Mouse (Mus musculus): Measurements from ENCODE around the gene Casc3. TPM values are rescaled to one million over a fixed set of nuclear protein-coding genes. Genes with fewer than 3 reads are reported as not detected.

Casc3 gene
- total RNA-seq, 2 experiments from 2014 or later, result 46.7 to 63.5 TPM

DNA sequence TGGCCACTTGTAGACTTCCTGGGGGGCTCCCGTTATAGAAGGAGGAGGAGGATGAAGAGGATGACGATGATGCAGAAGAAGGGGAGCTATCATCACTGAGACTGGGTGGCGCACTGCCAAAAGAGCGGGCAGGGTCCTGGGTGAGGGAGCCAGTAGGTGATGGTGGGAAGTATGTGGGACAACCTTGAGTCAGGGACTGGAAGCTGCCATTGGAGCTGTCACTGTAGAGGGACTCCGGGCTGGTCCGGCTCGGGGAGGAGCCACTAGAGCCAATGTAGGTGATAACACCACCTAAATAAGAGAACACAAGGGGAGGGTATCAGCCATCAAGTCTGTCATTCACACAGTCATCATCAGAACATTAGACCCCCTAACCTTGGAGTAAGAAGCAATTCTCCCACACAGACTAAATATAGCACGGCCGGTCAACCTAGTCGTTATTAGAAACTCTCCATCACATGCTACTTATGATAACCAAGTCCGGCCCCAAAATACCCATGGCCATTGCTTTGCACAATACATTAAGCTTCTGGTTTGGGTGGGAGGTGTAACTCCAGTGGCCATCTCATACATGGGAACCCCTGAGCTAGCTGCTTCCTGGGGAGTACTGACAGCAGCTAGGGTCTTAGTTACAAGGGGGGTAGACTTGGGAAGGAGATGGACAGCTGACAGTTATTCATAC is 32.7 kb upstream of the Casc3 start:
- intact Hi-C loops (cut with DNase I), result no loop called here

DNA sequence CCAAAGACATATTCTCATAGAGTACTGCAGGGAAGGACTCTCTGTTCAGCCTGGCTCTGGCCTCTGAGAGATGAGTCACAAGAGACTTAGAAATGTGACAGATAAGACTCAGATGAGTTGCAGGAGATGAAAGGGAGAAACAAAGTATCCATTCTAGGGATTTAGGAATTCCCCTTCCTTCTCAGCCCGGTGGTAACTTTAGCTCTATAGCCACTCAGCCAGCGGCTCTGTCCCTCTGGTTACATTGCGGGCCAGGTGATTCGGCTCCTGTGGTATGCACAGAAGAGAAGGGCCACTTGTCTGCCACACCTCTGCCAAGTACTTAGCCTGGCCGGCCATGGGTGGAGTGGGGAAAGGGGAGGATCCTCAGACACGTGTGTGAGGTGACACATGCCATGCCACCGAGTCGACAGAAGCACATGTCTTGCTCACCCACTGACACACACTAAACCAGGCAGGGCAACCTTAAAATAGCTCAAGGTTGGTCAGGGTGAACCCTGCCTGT is 32.0 kb upstream of the Casc3 start:
- intact Hi-C loops (cut with DNase I), result no loop called here
- peak; percentile 44 to 48 for DNase-seq (ENCODE audit: low spot score in 2 of 2)

More for the DNA sequence above, 32.7 kb upstream of the Casc3 start:
- peak in 1 of 2 experiments; percentile 32 for DNase-seq (ENCODE audit: low spot score in 2 of 2)

DNA sequence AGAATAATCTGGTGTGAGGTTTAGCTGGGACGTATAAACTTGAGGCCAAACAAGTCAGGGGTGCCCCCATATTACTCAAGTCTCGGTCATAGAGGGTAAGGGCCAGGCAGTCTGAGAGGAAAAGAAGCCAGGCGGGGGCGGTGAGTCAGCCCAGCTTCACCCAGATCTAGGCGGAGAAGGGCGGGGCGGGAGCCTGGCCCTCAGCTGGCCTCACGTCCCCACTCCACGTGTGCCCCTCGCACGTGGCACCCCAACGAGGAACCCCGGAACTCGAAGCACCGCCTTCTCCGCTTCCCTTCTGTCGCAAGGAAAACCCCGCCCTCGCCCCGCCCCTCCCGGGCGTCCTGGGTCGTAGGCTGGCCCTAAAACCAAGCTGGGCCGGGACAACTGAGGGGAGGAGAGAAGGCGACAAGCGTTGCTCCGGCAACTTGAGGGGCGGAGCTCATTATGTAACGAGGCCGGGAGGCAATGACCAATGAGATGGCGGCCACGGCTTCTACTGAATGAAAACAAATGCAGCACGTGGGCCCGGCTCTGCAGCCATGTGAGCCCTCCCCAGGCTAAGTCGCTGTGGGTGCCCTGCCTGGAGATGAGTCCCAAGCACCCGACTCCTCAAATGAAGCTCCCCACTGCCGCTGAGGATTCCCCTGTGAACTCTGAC is 30.9 kb upstream of the Casc3 start:
- intact Hi-C loops (cut with DNase I), result loop anchor here (1.0 kb wide), 1 partner anchor 10 kb away; no protein-coding TSS in a partner anchor

DNA sequence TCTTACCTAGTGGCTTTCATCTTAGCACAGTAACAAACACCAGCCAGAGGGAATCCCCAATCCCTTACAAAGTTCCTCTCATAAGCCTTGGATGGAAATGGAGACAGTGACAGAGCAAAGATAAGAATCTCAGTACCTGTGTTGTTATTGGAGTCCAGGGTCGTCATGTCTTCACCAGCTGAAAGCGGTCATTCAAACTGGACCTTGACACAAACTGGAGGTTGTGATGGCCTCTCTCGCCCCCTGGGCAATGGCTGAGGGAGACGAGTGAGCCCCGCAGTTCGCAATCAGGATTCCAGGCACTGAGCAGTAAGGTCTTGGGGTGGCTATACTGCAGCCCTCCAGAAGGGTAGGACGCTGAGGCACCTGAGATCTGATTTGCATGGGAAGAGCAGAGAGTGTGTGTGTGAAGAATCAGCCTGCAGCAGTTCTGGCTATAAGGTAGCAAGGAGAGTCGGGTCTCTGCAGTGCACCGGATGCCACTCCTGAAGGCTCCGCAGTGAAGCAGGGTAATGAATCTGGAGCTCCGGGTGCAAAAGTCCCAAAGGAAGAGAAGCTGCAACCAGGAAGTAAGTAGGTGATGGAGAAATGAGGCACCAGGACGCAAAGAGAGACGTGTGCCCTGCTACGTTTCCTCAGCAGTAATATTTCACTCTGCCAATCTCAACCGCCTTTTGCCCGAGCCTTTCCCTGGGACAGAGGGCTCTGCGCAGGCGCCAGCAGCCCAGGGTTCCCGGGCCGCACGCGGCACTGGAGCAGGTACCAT is 29.9 kb upstream of the Casc3 start, which contains the start of gene Nr1d1:
Nr1d1 (minus strand) TSS at position 752 of the 766 bp plus-strand sequence.
- intact Hi-C loops (cut with DNase I), result loop anchor here (1.0 kb wide), 1 partner anchor 9 kb away; no protein-coding TSS in a partner anchor

More for the DNA sequence above, 30.9 kb upstream of the Casc3 start:
- DNase-seq (ENCODE audit: low spot score in 2 of 2), result peak; percentile 99 to 100

DNA sequence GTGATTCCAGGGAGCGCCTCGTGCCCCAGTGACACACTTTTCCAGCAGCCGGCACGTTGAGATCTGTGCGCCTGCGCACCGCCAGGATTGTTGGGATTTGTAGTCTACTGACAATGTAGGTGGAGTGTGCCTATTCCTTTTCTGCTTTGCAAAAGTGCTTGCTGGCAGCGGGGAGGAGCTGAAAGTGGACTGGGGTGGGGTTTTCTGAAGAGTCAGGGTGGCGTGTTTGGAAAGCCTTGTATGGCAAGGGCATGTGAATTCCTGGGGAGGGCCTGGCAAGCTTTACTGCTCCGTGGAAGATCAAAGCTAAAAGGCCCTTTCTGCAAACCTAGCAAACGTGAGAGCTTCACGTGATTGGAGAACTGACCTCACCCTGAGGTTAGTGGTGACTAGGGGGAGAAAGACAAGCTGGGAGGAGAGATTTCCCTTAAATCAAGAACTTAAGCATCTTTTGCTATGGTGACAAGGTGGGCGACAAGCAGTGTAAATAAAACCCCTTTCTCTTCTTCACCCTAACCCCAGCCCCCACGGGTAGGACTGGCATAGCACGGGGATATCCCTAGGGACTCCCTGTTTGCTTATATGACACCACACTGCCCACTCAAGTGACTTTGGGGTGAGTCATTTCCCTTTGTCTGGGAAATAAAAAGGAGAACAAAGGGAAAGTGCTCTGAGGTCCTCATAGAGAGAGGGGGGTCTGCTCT is 29.2 kb upstream of the Casc3 start:
- intact Hi-C loops (cut with DNase I), result no loop called here
- peak; percentile 100 for DNase-seq (ENCODE audit: low spot score in 2 of 2)

More for the DNA sequence above, 29.9 kb upstream of the Casc3 start, which contains the start of gene Nr1d1:
- DNase-seq (ENCODE audit: low spot score in 2 of 2), result no peak

DNA sequence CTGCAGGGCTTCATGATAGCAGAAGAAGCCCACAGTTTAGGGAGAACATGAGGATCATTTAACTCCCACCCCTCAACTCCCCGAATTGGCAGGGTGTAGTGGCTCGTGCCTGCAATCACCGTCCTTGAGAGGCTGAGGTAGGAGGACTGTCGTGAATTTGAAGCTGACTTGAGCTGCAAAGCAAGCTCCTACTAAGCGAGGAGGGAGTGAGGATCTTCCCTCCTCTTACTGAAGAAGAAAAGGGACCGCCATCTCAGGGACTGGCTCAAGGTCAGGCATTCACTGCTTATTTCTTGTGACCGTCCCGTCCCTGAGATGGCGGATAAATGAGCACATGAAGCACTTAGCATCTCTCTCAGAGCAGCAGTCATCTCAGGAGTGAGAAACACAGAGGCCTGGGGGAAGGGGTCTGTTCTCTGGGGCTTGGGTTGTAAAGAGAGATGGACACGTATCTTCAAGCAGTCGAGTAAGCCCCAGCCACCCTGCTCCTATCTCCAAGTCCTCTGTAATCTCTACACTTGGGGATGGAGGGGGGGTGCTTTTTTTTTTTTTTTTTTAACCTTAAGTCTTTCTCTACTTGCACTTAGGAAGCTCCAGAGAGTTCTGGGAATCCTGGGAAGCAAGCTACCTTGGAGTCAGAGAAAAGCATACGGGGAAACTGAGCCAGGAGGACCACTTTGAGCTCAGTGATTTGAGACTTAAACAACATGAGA is 28.5 kb upstream of the Casc3 start:
- DNase-seq (ENCODE audit: low spot score in 2 of 2), result no peak

DNA sequence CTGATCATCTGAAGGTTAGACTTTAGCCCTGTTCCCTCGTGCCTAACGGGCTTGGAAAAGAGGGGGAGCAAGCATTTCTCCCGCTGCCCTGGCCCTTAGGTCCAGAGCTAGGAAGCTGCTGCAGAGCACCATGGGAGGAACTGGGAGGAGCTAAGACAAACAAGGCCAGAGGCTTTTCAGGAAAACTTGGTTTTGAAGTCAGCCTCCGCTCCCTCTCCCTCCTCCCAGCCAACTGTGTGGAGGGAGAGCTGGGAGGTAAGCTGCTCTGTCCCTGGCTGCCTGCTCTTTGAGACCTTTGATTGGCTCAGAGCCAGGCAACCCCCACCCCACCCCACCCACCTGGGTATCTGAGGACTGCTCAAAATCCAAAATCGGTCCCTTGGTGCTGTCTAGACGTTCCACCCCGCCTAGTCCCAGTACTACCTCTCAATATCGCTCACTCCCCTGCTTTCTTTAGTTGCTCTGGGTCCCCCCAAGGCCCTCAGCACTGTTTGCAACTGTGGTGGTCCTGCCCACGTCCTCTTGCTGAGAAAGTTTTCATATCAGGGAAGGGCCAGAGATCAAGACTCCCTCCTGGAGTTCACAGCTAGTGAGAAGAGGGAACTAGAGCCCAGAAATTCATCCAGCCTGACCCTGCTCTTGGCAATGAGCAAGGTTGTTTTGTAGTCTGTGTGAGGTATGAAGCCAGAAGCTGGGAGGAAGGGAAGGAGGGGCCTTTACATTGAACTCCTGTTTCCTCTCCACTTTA is 27.7 kb upstream of the Casc3 start:
- intact Hi-C loops (cut with DNase I), result no loop called here

More for the DNA sequence above, 28.5 kb upstream of the Casc3 start:
- intact Hi-C loops (cut with DNase I), result no loop called here

DNA sequence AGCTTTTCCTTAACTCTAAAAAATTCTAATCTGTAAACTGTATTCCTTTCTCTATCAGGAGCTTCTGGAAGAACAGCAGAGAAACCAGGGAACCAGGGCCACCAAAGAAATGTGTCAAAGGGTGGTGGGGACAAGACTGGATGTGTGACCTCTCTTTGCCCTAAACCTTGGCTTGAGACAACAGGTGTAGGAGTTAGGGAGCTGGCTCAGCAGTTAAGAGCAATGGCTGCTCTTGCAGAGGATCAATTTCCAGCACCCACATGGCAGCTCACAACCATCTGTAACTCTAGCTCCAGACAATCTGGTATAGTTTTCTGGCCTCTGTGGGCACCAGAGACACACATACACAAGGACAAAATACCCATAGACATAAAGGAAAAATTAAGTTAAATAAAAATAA is 26.8 kb upstream of the Casc3 start:
- intact Hi-C loops (cut with DNase I), result no loop called here

More for the DNA sequence above, 27.7 kb upstream of the Casc3 start:
- DNase-seq (ENCODE audit: low spot score in 2 of 2), result no peak

DNA sequence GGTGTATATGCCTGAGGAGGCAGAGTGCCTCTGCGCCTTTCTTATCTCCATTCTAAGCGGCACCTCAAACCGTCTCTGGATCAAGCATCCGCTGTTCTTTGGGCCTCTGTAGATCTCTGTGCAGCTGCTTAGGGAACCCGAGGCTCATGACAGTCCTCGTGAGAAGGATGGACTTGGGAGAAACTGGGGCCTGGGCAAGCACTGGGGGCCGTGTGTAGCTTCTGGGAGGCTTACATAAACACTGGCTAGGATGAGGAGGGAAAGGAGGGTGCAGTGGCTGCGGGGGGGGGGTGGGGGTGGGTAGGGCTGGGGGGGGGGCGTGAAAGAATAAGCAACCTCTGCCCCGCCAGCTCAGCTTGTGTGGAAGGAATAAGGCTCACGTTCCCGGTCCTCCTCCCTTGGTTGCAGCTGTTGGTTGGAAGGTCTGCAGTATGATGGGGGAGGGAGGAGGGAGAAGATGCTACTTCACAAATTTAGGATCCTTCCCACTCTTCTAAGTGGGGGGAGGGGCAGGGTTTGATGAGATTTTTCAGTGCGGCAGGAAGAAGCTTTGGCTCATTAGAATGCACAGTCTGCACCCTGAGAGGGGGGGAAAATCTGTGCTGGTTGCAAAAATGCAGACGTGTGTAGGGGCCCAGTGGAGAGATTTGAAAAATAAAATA is 22.7 kb upstream of the Casc3 start:
- peak; percentile 80 to 82 for DNase-seq (ENCODE audit: low spot score in 2 of 2)

More for the DNA sequence above, 26.8 kb upstream of the Casc3 start:
- DNase-seq (ENCODE audit: low spot score in 2 of 2), result no peak

DNA sequence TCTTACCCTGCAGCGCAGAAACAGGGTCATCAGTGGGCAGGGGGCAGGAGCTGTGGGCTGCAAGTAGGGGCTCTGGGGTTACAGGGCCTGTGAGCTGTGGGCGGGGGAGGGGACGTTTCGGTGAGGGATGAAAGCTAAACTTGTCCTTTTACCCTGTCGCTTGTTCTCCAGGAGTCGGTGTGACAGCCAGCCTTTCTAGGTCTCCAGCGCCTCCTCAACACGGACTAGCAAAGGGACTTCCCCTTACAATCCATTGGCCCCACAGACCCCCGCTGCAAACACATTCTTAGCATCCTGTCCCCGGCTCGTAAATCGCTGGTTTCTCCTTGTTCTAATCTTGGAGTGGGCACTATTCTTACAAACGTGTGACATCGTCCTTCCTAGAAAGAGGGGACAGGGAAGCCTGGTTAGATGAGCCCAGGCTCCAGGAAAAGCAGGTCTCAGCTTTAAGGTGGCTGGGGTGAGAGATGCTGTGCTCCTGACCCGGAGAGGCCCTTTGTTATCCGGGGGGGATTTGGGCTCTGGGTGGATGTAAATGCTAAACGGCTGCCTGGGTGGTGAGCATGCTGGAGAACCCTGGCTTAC is 22.0 kb upstream of the Casc3 start:
- intact Hi-C loops (cut with DNase I), result loop anchor here (1.0 to 2.0 kb wide), 2 partner anchors 8 to 36 kb away; no protein-coding TSS in a partner anchor
- DNase-seq (ENCODE audit: low spot score in 2 of 2), result peak; percentile 43 to 44

More for the DNA sequence above, 22.7 kb upstream of the Casc3 start:
- intact Hi-C loops (cut with DNase I), result loop anchor here (2.0 kb wide), 1 partner anchor 35 kb away; no protein-coding TSS in a partner anchor

DNA sequence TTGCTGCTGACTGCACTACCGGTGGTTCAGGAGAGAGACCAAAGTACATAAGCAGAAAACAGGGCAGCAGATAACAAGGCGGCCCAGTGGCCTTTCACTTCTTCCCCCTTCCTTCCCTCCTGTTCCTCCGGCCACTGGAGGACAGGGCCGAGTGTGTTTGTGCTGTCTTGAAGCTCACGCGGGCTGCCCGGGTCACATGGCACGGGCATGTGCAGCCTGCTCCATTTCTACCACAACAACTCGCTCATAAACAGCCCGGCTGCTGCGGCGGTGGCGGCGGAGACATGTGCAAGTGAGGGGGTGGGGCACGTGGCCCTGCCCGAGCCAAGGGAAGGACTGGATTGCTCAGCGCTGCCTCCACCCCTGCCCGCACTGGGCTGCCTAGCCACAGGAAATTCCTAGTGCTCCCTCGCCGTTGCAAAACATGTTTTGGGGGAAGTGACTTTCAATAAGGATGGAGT is 21.4 kb upstream of the Casc3 start:
- intact Hi-C loops (cut with DNase I), result loop anchor here (1.0 to 2.0 kb wide), 2 partner anchors 9 to 36 kb away; no protein-coding TSS in a partner anchor

DNA sequence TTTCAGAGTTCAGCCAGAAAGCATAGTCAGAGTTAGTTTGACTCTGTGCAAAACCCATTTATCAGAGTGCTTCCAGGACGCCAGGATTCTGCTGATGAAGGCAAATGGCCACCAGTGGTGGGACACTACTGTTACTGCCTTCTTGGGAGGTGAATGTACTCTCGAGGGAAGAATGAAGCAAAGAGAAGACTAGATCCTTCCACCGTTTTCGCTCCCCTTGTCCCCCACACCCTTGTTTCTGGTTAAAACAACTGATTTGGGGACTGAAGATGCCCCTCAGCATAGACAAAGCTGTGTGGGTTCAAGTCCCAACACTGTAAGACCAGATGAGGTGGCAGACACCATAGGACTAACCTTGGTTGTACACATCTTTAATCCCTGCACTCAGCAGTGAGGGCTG is 20.6 kb upstream of the Casc3 start:
- no peak for DNase-seq (ENCODE audit: low spot score in 2 of 2)
- intact Hi-C loops (cut with DNase I), result no loop called here

More for the DNA sequence above, 21.4 kb upstream of the Casc3 start:
- DNase-seq (ENCODE audit: low spot score in 2 of 2), result peak; percentile 99

DNA sequence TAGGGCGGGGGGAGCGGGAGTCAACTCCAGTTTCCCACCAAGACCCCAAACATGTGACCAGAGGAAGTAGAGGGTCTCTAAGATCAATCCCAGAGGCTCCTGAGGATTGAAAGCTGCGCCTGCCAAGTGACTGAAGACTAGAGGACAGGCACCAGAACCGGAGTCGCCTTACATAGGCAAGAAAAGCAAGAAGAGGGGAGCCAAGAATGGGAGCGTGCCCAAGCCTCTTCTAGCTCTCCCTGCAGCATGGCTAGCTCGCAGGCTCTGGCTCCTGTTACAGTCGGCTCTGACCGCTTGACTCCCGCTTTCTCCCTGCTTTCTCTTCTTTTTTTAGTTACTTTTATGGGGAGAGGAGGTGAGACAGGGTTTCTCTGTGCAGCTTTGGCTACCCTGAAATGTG is 19.5 kb upstream of the Casc3 start:
- peak in 1 of 2 experiments; percentile 10 for DNase-seq (ENCODE audit: low spot score in 2 of 2)
- intact Hi-C loops (cut with DNase I), result loop anchor here (5.0 kb wide), 1 partner anchor 68 kb away; no protein-coding TSS in a partner anchor

DNA sequence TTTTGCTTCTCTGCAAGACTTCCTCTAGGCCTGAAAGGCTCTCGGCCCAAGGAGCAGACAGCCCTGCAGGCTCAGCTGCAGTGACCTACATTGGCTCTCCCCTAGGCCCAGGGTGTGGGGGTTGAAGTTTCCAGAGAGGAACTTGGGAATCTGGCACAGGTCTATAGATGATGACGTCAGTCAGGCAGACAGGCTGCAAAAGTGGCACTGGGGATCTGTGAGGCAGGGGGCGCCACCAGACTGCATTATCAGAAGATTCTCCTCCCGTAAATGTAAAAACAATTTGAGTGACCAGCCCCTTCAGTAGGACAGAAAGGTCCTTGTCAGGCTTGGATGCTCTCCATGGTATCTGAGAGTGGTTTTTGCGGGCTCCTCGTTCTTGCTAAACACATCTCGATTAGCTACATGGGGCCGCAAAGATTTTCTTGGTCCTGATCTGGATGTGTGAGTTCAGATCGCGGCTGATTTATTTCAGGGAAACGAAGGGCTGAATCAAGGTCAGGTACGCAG is 18.9 kb upstream of the Casc3 start:
- DNase-seq (ENCODE audit: low spot score in 2 of 2), result peak; percentile 79 to 82
- intact Hi-C loops (cut with DNase I), result loop anchor here (2.0 to 5.0 kb wide), 3 partner anchors 45 to 85 kb away; partner anchors contain the start of genes Csf3 and Thra

DNA sequence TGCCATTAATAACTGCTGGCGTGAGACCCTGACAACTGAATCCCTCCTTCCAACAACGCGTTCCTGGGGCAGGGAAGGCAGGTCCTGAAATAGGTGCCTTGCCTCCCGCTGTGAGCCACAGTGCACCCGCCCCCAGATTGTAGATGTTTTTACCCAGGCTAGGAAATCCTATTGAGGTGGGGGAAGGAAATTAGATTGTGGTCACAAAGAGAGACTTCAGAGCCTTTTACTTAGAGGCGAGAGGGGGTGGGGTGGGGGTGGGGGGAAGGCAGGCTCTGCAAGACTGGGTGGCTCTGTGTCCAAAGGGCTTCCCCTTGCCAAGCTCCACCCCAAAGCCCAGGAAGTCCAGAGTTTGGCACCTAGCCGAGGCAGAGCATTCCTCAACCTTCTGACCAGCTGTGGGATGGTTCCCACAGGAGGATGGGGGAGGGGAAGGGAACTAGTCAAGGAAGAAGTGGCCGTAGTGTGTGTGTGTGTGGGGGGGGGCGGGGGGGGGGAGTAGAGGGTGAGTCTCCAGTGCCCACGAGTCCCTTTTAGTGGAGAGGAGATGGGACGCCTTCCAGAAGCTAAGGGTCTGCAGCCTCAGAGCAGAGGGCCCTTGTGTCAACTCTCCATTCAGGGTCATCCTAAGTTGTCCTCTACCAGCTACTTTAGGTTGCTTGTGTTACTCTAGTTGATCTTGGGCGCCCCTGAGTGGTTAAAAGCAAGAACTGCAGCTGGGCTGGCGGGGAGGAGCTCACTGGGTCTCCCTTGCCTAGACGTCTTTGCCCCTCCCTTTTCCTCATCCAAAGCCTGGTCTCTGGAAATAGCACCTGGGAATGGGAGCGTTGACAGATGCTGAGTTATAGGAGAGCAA is 18.1 kb upstream of the Casc3 start:
- intact Hi-C loops (cut with DNase I), result loop anchor here (2.0 to 5.0 kb wide), 3 partner anchors 46 to 86 kb away; partner anchors contain the start of genes Csf3 and Thra
- DNase-seq (ENCODE audit: low spot score in 2 of 2), result peak; percentile 93 to 97

All from left cerebral cortex, postnatal 36 days (tissue).